Mouse (Mus musculus) spleen, postnatal 36 days (tissue): ENCODE measurements around the gene Dock9.
A peak's percentile ranks its signal among the peaks of the same experiment; 100 is the strongest.
"Not testable (repeated sequence)": the region's sequence is repeated elsewhere in the genome, so short reads cannot be mapped to it uniquely, and the experiment has no call there.

Experiments used
- DNase-seq, 2 experiments: peaks; one replicate each; pipeline ENCODE4 v3.0.0; 2022; ENCODE audit warnings: low spot score in 2 of 2, mixed read lengths in 1 of 2

Dock9 gene

DNA sequence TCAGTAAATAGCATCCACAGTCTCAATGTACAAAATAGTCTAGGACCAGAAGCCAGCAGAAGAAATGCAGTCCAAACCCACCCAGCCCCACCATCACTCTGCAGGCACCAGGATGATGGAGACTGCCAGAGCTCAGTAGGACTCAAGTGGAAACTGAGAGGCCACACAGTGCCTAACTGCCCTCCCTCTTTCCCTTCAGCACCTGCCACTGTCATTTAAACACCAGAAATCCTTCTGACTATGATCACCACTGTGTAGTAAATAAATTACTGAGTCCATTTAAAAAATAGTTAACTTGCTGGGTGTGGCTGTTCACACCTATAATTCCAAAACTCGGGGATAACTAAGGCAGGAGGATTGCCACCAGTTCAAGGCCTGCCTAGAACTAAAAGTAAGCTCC, 97.6 kb downstream of the Dock9 start:
- no peak for DNase-seq

DNA sequence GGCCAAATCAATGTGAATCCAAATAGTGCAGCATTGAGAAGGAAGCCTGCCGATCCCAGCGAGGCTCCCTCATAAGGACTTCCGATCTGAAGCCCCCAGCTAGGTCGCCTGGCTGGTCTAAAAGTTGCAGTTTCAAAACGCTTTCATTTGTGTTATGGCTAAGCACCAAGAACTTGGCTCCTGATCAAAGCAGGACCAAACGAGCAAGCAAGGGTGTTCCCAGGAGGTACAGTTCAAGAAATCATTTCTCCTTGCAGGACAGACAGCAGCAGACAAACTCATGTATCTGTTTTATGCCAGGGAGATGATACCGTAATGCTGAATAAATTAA, 99.1 kb downstream of the Dock9 start:
- DNase-seq = no peak

DNA sequence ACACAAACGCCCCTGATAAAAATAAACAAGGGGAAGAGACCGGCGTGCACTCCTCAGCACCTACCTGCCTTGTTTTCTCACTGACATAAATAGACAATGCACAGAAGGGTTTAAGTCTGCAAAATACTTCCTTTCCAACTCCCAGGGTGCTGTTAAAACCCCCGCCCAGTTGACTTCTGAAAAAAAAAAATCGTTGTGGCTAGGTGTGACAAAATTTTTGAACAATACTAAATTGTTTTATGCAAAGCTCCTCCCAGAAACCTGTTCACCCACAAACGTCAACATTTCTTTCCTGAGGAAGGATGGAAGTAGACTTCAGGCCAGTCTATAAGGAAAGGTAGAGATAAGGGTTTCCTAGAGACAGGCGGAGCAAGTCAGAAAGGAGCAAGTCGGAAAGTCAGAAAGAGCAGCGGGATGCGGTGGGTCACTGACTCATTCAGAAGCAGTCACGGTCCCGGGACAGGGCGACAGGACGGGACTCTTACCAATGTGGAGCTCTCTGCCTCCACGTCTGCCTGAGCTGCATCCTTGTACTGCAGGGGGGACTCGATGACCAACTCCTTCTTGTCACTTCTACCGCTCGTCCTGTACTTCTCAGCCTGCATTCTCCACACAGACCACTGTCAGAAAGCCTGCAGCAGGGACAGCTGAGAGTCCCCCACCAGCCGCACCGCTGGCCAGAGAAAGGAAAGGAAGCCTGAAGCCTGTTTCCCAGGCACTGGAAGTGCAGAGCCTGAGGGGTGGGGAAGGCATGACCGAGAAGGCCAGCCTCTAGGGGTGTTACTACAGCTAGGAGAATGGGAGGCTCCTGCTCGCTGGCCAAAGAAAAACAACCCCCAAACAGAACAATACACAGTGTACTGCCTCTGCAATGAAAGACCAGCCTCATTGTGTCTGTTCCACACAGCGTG, 99.7 kb downstream of the Dock9 start:
- no peak for DNase-seq

DNA sequence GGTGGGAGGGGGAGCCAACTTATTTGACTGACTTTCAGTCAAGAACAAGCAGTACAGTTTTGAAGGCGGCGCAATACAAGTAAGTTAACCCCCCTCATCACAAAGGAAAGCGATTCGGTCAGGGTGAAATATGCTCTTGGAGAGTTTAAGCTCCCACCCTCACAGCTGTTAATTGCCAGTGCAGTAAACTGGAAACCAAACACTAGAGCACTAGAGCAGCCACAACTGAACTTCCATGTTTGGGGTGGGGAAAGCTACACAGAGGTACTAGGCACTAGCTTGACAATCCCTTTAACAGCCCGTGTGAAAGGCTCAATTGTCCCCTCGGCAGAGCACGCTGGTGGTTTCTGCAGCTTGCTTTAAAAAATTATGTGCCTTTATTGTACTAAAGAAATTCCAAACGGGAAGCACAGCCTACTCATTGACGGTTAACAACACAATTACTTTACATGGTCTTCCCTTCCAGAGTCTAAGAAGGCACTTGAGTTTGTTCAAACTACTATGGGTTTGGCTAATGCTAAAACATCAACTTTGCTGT, 100.4 kb downstream of the Dock9 start:
- peak; percentile 38 to 43 for DNase-seq

DNA sequence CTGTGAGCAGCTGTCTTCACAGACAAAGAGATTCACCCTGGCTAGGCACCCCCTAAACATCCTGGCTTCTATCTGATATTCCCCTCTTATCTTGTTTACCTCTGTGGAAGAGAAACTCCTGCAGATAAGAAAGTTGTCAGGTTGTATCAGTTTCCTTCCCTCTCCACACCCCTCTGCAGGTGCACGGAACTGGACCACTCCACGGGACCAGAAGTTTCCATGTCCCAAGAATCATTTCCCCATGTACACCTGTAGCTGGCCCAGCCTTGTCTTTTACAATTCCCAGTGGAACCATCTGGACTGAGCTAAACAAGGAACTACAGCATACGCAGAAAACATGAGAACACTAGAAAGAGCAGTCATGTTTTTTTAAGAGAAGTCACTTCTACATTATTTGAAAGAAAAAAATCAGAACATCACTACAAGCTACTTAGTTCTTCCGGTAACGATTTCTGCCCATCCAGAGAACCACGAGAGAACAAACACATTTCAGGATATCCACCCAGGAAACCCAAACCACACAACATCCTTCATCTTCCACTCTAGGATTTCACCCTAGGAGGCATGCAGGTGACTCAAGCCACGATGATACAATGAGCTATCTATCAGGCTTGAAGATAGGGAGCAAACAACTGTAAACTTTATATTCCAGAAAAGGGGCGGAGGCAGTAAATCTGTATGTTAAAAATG, 101.1 kb downstream of the Dock9 start:
- no peak for DNase-seq

DNA sequence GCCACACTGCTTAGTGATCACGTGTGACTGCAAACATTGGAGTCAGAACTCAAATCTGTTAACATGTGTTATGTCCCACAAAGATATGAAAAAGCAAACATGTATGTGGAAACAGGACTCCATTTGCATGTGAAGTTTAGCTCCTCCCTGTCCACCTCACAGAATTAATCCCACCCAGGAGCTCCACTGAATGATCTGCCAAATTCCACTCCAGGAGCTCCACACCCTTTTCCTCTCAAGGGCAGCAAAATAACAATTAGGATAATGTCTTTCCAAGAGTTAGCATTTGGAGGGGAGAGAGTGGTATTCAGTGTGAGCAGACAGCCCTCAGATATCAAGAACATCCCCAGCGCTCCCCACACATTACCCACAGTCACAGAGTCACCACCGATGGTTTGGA, 102.9 kb downstream of the Dock9 start:
- no peak for DNase-seq

DNA sequence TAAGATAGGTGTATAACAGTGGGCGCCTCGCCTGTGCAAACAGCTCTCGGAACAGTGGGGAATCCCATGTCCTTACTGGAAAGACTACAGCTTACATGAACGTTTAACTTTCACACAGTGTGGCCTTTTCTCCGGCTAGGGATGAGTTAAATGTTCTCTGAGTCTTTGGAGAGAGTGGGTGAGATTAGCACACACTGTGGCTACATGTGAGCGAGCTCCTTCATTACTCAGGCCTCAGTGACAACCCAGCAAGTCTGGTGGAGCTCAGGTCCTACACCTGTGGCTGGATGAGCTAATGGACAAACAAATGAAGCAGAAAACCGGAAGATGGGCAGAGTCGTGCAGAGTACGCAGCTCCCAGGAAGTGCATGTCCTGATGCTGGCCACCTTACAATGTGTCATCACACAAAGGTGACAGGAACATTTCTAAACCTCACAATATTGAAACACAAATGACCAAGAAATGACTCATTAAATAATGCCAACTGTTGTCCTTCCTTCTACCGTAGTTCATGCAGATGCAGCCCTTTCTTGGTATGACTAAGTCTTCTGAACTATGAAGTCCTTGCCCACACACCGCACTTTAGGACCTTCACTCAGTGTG, 103.5 kb downstream of the Dock9 start:
- DNase-seq = no peak

DNA sequence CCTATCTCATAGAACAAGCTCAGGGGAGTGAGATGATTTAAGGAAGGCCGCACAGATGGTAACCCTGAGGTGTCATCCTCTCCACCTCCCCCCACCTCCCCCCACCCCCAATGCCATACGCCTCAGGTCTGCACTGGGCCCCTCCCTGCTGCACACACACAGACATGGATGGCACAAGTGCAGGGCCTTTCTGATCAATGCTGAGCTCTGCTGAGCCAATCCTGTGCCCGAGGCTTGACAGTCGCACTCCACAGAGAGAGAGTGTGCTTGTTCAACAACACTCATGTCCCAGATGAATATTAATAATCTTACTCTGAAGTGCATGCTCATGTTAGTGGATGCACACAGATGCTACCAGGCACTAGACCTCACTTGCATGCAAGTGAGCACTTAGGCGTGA, 108.0 kb downstream of the Dock9 start:
- DNase-seq = not testable (repeated sequence)

DNA sequence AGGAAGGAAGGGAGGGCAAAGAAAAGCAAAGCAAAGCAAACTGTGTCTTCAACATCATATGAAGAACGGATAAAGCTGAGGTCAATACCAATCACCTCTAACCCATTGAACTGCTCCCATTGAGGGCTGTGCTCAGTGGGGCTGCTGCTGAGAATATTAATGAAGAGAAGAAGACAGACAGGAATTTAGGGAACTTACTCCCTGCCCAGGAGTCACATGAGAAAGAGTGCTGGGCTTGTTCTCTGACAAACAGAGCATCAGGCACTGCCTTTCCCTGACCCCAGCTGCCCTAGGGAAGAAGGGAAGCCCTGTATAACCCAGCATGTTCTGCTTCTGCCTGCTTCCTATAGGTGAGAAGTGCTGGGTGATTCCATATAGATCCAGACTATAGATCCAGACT, 109.5 kb downstream of the Dock9 start:
- DNase-seq = no peak

DNA sequence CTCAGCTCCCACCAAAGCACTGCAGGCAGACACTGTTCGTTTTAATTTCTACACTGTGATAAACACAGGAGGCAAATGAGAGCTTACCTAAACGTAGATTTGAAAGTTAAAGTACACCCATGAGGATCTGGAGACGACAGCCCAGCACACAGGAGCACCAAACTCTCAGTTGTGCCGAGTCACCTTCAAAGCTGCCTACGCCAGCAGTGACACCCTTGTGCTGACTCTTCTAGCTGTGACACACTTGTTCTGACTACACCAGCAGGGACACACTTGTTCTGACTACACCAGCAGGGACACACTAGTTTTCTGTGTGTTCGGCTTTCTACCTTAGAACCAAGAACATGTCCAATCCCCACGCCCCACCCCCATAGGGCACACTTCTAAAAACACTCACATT, 110.4 kb downstream of the Dock9 start:
- no peak for DNase-seq

DNA sequence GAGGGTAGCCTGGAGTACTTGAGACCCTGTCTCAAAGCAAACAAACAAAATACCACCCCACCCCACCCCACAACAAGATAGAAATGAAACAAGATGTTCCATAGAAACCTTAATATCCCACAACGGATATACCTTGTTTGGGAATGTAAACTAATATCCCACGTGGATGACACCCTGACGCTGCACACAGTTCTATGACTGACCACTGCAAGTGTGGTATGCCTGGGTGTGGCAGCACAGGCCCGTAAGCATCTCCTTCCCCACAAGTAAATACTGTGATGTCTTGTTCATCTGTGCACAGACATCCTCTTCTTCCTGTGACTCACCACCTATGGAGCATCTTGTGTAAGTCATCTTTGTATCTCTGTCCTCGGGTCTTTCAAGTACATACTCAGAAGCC, 118.7 kb downstream of the Dock9 start:
- no peak for DNase-seq

DNA sequence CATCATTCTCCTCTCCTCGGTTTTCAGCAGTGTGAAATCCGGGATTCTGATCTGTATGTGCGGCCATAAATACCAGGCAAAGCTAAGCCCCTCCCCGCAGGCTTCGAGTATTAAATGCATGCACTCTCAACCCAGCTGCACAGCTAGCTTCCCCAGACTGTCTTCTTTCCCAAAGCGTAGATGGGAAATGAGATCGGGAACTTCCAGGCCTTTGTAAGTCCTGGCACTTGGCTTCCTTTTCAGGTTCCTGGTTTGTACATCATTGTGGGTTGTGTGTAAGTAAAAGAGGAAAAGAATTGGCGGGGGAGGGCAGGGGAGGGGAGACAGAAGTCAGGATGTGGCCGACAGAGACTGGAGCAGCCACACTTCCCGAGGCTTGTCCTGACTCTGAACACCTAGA, 119.2 kb downstream of the Dock9 start:
- no peak for DNase-seq

DNA sequence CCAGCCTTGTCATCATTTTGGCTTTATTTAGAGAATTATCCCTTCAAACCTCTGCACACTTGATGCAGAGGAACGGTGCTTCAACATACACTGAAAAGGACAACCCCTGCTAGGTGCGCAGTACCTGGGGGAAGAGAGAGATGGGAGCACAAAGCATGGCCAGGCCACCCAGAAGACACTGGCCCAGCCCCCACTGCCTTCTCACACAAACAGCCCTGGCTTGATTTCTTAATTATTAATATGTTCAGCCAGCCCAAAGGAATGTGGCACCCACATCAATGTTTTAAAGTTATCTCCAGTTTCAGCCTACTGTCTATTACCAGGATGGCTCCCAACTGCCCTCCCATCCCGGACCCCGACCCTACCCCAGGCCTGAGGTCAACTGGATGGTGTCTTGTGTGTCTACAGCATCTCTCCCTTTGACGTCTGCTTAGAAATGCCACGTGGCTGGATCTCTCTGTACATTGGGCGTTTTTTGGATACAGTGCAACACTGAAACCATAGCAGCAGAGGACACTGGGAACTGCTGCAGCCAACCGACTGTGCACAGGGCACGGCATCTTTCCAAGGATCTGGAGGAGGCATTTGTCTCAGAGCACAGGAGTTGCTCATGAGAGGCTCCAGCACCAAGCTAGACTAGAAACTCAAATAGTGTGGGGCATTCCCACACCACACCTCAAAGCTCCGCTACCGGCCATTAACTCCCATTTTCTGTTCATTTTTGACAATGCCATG, 120.9 kb downstream of the Dock9 start:
- no peak for DNase-seq

DNA sequence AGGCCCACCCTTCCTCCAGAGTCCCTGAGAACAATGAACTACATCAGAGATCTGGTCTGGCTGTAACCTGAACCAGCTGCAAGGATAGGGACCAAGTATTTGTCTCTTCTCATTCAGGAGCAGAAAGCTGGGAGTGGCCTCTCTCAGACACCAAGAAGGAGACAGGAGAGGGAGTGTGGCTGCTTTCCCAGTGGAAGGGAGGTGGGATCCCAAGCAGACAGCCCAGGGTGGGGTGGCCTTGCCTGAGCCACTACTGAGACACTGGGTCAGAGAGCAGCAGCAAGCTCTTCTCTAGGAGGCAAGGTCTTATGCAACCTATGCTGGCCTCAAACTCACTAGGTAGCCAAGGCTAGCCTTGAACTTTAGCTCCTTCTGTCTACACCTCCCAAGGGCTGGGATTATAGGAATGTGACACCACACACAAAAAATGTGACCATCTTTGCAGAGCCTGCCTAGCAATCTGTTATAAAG, 121.5 kb downstream of the Dock9 start:
- no peak for DNase-seq

DNA sequence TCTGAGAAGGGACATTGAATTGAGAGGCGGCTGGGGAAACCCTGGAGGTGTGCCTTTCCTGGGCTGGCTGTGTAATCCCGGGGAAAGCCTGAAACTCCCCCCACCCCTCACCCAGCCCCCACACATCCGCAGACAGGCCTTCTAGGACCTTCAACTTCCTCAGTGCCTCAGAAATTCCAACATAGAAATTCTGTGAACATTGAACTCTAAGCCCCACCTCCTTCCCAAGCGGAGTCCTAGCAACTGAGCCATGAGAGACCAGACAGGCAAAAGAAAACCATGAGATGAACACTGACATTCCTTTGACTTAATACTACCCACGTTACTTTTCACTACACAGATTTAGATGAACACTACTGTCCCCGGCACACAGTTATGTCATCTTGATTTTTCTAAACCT, 122.1 kb downstream of the Dock9 start:
- DNase-seq = no peak

DNA sequence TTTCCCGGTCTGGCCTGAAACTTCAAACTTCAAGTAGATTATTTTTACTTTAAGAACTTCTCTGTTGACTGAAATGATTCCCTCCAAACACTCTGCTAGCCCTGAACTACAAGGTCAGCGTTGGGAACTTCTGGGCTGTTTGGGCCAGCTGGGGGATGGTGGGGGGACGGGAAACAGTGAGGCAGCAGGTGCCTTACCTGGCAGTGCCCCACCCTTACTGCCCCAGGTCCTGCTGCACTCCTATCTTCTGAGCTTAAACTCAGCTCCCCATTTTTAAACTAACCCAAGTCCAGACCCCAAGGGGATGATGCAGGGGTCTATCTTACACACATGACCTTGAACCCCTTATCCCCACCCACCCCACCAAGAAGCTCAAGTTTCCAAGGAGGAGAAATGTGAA, 122.5 kb downstream of the Dock9 start:
- DNase-seq = no peak

DNA sequence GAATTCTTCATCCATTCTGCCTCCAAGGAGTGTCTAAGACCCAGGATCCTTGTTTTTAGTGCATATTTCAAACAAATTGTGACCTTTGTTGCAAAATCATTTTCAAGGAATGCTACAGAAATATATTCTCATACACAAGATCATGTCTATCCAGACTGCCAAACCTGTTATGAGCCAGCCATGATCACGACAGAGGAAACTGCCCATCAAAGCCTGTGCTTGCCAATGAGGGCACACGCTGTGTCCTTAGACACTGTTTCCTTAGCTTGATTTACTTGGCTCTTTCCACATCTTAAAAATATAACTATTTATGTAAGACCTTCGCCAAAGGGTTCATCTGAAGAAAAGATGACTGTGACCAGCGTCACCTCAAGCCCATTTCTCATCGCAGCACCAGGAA, 127.6 kb downstream of the Dock9 start:
- no peak for DNase-seq

DNA sequence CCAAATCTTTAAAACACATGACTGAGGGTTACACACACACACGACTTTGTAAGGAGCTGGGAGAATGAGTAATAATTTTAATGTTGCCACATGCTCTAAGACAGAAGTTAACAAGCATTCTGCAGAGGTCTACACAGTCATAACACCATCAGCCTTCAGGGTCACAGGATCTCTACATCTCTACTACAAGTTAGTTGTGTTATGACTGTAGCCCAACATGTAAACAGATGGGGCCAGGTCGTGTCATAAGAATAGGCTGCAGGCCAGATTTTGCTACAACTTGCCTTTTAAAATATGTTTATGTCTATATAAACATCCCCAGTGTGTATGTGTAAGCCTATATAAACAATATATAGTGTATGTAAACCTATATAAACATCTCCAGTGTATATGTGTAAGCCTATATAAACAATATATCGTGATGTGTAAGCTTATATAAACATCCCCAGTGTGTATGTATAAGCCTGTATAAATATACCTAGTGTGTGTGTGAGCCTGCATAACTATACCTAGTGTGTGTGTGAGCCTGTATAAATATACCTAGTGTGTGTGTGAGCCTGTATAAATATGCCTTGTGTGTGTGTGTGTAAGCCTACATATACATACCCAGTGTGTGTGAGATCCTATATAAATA, 130.9 kb downstream of the Dock9 start:
- DNase-seq = no peak

DNA sequence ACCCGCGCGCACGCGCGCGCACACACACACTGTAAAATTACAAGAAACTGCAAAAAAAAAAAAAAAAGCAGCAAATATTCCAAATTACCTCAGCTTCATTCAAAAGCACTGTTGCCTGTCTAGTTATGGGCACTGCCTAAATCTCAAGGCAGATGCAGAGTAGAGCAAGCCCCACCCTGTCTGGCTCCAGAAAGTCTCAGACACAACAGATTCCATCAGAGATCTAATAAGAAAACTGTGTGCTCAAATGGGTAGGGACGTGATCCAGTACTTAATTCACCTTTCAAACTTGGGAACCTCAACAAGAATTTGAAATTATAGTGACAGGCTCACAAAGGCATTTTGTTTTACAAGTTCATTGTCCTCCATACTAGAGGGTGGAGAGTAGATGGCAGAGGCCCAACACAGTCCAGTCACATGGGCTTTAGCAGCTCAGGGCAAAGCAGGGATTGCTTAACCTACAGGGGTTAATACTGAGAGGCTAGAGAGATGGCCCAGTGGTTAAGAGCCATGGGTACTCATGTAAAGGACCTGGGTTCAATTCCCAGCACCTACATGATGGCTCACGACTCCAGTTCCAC, 131.9 kb downstream of the Dock9 start:
- no peak for DNase-seq

DNA sequence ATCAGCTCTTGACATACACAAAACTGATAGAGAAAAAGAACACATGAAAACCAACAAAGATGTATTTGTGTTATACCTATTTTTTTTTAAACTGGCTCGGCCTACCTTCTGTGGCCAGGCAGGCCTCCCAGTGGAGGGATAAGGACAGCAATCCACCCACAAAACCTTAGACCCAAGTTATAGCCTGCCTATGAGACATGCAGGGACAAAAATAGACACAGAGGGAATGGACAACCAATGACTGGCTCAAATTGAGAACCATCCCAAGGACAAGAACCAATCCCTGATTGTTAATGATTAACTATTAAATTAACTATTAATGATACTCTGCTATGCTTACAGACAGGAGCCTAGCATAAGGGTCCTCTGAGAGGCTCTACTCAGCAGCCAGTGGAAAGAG, 133.7 kb downstream of the Dock9 start:
- no peak for DNase-seq

DNA sequence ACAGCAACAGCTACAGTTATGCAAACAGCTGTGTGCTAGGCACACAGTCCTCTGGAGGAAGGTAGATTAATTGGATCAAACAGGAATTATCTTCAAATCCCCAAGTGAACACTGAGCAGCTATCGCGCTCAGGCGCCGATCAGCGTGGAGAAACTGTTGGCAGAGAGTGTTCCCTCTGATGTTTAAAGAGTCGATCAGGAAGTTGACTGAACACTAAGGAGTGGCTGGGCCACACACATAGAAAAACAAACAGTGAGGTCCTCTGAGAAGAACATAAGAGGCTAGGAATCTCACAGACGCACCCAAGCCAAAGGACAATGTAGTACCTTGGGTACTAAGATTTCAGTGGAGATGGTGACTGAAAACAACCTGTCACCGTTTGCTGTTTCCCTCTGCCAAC, 136.7 kb downstream of the Dock9 start:
- no peak for DNase-seq
